Mouse (Mus musculus) CD4-positive, CD25-positive, alpha-beta regulatory T cell, adult 4 months (primary cell): ENCODE results near the gene Dbndd2. TPM values are rescaled to one million over a fixed set of nuclear protein-coding genes. Genes with fewer than 3 reads are reported as not detected.

Experiments used
- ATAC-seq: one replicate; pipeline ENCODE4 v1.8.0; 2017
- polyA plus RNA-seq, 2 experiments: library from polyadenylated mRNA; unstranded; fragments of 100-300 nt; shearing (Covaris generic); gene quantifications; one replicate each; pipeline ENCODE4 v1.2.1; 2017

The Dbndd2 gene
- polyA plus RNA-seq, 2 experiments from 2014 or later = 3.7 to 4.5 TPM

GRCm38 (mm10) chr2:164453887-164454500 is 31.9 kb upstream of the Dbndd2 start:
- no peak for ATAC-seq

GRCm38 (mm10) chr2:164454846-164455245 is 31.1 kb upstream of the Dbndd2 start:
- no peak for ATAC-seq

- no peak for ATAC-seq
Measured at GRCm38 (mm10) chr2:164455421-164456190, 30.3 kb upstream of the Dbndd2 start.

GRCm38 (mm10) chr2:164456413-164456812 is 29.5 kb upstream of the Dbndd2 start:
- ATAC-seq = peak; percentile 5

- peak; percentile 73 for ATAC-seq
Measured at GRCm38 (mm10) chr2:164456864-164457300, 29.0 kb upstream of the Dbndd2 start, which contains the start of gene Sys1. Gene Sys1, plus strand, starts transcription at chr2:164456964.

- ATAC-seq = no peak
Measured at GRCm38 (mm10) chr2:164457942-164458341, 28.0 kb upstream of the Dbndd2 start.

- ATAC-seq = no peak
Measured at GRCm38 (mm10) chr2:164458535-164458934, 27.4 kb upstream of the Dbndd2 start.

- ATAC-seq = peak; percentile 85
Measured at GRCm38 (mm10) chr2:164460745-164461551, 25.0 kb upstream of the Dbndd2 start, which contains the start of gene Gm20458. Gene Gm20458, plus strand, starts transcription at chr2:164460967.

GRCm38 (mm10) chr2:164465161-164465560 is 20.7 kb upstream of the Dbndd2 start:
- no peak for ATAC-seq

- no peak for ATAC-seq
Measured at GRCm38 (mm10) chr2:164466787-164467186, 19.1 kb upstream of the Dbndd2 start.

GRCm38 (mm10) chr2:164470254-164470653 is 15.7 kb upstream of the Dbndd2 start:
- peak; percentile 56 for ATAC-seq

- no peak for ATAC-seq
Measured at GRCm38 (mm10) chr2:164473624-164474023, 12.3 kb upstream of the Dbndd2 start, which contains the start of gene Trp53tg5. Gene Trp53tg5, minus strand, starts transcription at chr2:164473724.

GRCm38 (mm10) chr2:164486258-164487114 is 580 bp downstream of the Dbndd2 start:
- peak; percentile 54 for ATAC-seq

GRCm38 (mm10) chr2:164487115-164487527 is 1.2 kb downstream of the Dbndd2 start:
- ATAC-seq = peak; percentile 31

- no peak for ATAC-seq
Measured at GRCm38 (mm10) chr2:164487812-164488211, 1.9 kb downstream of the Dbndd2 start.

- ATAC-seq = no peak
Measured at GRCm38 (mm10) chr2:164494126-164494525, 8.2 kb downstream of the Dbndd2 start.

GRCm38 (mm10) chr2:164496331-164496730 is 10.4 kb downstream of the Dbndd2 start:
- ATAC-seq = no peak

GRCm38 (mm10) chr2:164496847-164497690 is 11.2 kb downstream of the Dbndd2 start, which contains the start of gene Pigt:
Gene Pigt, plus strand, starts transcription at chr2:164497520.
- ATAC-seq = peak; percentile 99

GRCm38 (mm10) chr2:164497691-164498268 is 11.9 kb downstream of the Dbndd2 start:
- ATAC-seq = no peak

GRCm38 (mm10) chr2:164499317-164499716 is 13.4 kb downstream of the Dbndd2 start:
- ATAC-seq = no peak
